ENCODE assay signal across 24 mouse cellular contexts in the genomic region with DNA sequence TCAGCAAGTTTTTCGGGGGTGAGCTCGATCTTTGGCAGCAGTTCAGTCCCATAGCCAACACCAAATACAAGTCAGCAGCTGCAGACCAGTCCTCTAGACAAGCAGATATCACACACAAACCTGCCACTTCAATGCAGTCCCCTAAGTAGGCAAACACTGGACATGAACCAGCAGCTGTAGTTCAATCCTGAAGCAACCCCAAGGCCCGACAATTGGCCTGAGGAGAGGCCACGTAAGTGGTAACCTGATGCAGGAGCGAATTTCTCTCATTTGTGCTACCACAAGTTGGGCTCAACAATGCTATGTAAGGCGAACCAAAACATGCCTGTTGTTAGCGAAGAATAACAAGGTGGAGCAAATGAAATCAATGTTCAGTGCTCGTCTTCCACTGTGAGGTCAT. TPM values are rescaled to one million over a fixed set of nuclear protein-coding genes. Genes with fewer than 3 reads are reported as not detected.
DNase-seq lines count a peak whose midpoint lies in the region; ATAC-seq and TF ChIP-seq lines count a peak whose summit lies in the region.
"Had no signal": no experiment of that assay in that cellular context is flagged by ENCODE, and none has a peak within 500 bp of the region (broad histone marks: within the 10 kb centered on the region; RNA-seq: fewer than 3 reads in every experiment).

No protein-coding gene starts in this region.

- TF ChIP-seq CTCF in CH12.LX (conservative IDR thresholded peaks at IDR 0.05 in 1 of 2, IDR thresholded peaks at IDR 0.05 in 1 of 2; ENCODE audit: low read depth in 2 of 2, low read length in 2 of 2), result no peak

- no peak overlapping the region for H3K27ac ChIP-seq in heart, embryonic 11.5 days (ENCODE audit: low read depth, low read length)
- no peak overlapping the region for H3K27ac ChIP-seq in midbrain, embryonic 11.5 days (ENCODE audit: low read depth, low read length)
- H3K27ac ChIP-seq in midbrain, embryonic 15.5 days, result no peak overlapping the region
- no peak overlapping the region for H3K27ac ChIP-seq in CH12.LX (ENCODE audit: insufficient read depth, low read depth)
- H3K27ac ChIP-seq: embryonic facial prominence, embryonic 13.5 days; embryonic facial prominence, embryonic 15.5 days; forebrain, embryonic 10.5 days; forebrain, embryonic 12.5 days had no signal

- no peaks in the 10 kb centered on the region for H3K4me1 ChIP-seq in heart, embryonic 11.5 days (ENCODE audit: control insufficient read depth, insufficient read depth, low read length)
- H3K4me1 ChIP-seq in midbrain, embryonic 11.5 days (ENCODE audit: control insufficient read depth, insufficient read depth, low read length), result no peaks in the 10 kb centered on the region
- H3K4me1 ChIP-seq in midbrain, embryonic 15.5 days, result no peaks in the 10 kb centered on the region
- no peaks in the 10 kb centered on the region for H3K4me1 ChIP-seq in CH12.LX (ENCODE audit: control insufficient read depth in 1 of 2, insufficient read depth in 2 of 2)
- H3K4me1 ChIP-seq: embryonic facial prominence, embryonic 15.5 days; forebrain, embryonic 10.5 days; forebrain, embryonic 12.5 days had no signal

- TF ChIP-seq POLR2A in CH12.LX (IDR thresholded peaks at IDR 0.05; ENCODE audit: low read depth, low read length), result no peak

- no peak overlapping the region for H3K9ac ChIP-seq in heart, embryonic 11.5 days (ENCODE audit: low read depth, low read length)
- H3K9ac ChIP-seq in midbrain, embryonic 11.5 days (ENCODE audit: low read length), result no peak overlapping the region
- H3K9ac ChIP-seq in midbrain, embryonic 15.5 days, result no peak overlapping the region
- H3K9ac ChIP-seq in CH12.LX (ENCODE audit: insufficient read depth, low read depth), result no peak overlapping the region
- H3K9ac ChIP-seq: embryonic facial prominence, embryonic 13.5 days; embryonic facial prominence, embryonic 15.5 days; forebrain, embryonic 12.5 days had no signal

- in situ Hi-C loops in CH12.LX (cut with MboI; ENCODE audit: low pct_ligation_motif_present, low pct_unique_long_range_greater_than_20kb, low sequenced_read_pairs), result no loop called here

- WGBS in heart, embryonic 11.5 days (ENCODE audit: insufficient replicate concordance), result 91% methylated on average over 8 of the region's 8 CpGs
- WGBS in midbrain, embryonic 11.5 days, result 90% methylated on average over 8 of the region's 8 CpGs
- WGBS in midbrain, embryonic 15.5 days, result 94% methylated on average over 8 of the region's 8 CpGs

- H3K27me3 ChIP-seq in heart, embryonic 11.5 days (ENCODE audit: control insufficient read depth, insufficient read depth, low read length), result no peaks in the 10 kb centered on the region
- H3K27me3 ChIP-seq in midbrain, embryonic 11.5 days (ENCODE audit: control insufficient read depth, insufficient read depth, low read length), result no peaks in the 10 kb centered on the region
- H3K27me3 ChIP-seq in midbrain, embryonic 15.5 days (replicated peaks), result no peaks in the 10 kb centered on the region
- H3K27me3 ChIP-seq in CH12.LX (replicated peaks), result no peaks in the 10 kb centered on the region
- H3K27me3 ChIP-seq: embryonic facial prominence, embryonic 13.5 days; embryonic facial prominence, embryonic 15.5 days; forebrain, embryonic 12.5 days had no signal

- no peak for TF ChIP-seq RAD21 in CH12.LX (IDR thresholded peaks at IDR 0.05; ENCODE audit: low read depth, low read length)

- H3K36me3 ChIP-seq in heart, embryonic 11.5 days (ENCODE audit: control insufficient read depth, insufficient read depth, low read length), result peaks cover 13% of the 10 kb centered on the region
- H3K36me3 ChIP-seq in midbrain, embryonic 11.5 days (ENCODE audit: control insufficient read depth, insufficient read depth, low read length), result peaks cover 3% of the 10 kb centered on the region; the same call in 1 of the 2 replicates
- peaks cover 11% of the 10 kb centered on the region; the same call in 1 of the 2 replicates for H3K36me3 ChIP-seq in midbrain, embryonic 15.5 days (replicated peaks)
- H3K36me3 ChIP-seq in CH12.LX (replicated peaks in 1 of 2; ENCODE audit: control insufficient read depth in 1 of 2, insufficient read depth in 1 of 2, low read length in 1 of 2), result peaks cover 22 to 46% of the 10 kb centered on the region in 2 experiments

- ATAC-seq in heart, embryonic 11.5 days (replicated peaks; ENCODE audit: insufficient number of reproducible peaks, low FRiP score, low TSS enrichment), result no peak
- no peak for ATAC-seq in midbrain, embryonic 11.5 days (ENCODE audit: low FRiP score)
- no peak for ATAC-seq in midbrain, embryonic 15.5 days (replicated peaks)
- ATAC-seq: CD4-positive, CD25-positive, alpha-beta regulatory T cell, adult 4 months; forebrain, embryonic 14.5 days; forebrain, embryonic 16.5 days had no signal

- TF ChIP-seq EP300 in CH12.LX (IDR thresholded peaks at IDR 0.05; ENCODE audit: low read length), result no peak

- no peaks in the 10 kb centered on the region for H3K9me3 ChIP-seq in heart, embryonic 11.5 days (replicated peaks; ENCODE audit: control insufficient read depth, low read length)
- H3K9me3 ChIP-seq in midbrain, embryonic 11.5 days (ENCODE audit: control insufficient read depth, low read length), result no peaks in the 10 kb centered on the region
- H3K9me3 ChIP-seq in midbrain, embryonic 15.5 days, result no peaks in the 10 kb centered on the region
- no peaks in the 10 kb centered on the region for H3K9me3 ChIP-seq in CH12.LX (replicated peaks; ENCODE audit: low read length)
- H3K9me3 ChIP-seq: embryonic facial prominence, embryonic 13.5 days; embryonic facial prominence, embryonic 15.5 days; forebrain, embryonic 10.5 days; forebrain, embryonic 12.5 days had no signal

- peak; percentile 62 for DNase-seq in heart, adult 11 months
- peak; percentile 28 for DNase-seq in midbrain, embryonic 11.5 days (ENCODE audit: low spot score, missing footprints)
- DNase-seq in CH12.LX (ENCODE audit: extremely low read depth), result no peak
- DNase-seq: adrenal gland, adult 2 months; adrenal gland, postnatal 10 days; adrenal gland, postnatal 25 days; B cell, adult 2 months; cerebellum, adult 11 months; cerebellum, adult 18-20 months; cerebellum, adult 8-10 months; cerebellum, adult 9-11 months; cerebellum, postnatal 14 days; cerebellum, postnatal 36 days; embryo, embryonic 11 days had no signal

- dilution Hi-C loops in CH12.LX (cut with MboI; ENCODE audit: extremely low pct_ligation_motif_present, extremely low pct_unique_long_range_greater_than_20kb, low sequenced_read_pairs), result no loop called here

- no peak overlapping the region for H3K4me2 ChIP-seq in heart, embryonic 11.5 days
- no peak overlapping the region for H3K4me2 ChIP-seq in midbrain, embryonic 11.5 days
- no peak overlapping the region for H3K4me2 ChIP-seq in midbrain, embryonic 15.5 days
- H3K4me2 ChIP-seq in CH12.LX (ENCODE audit: insufficient read depth, low read depth, poor library complexity, severe bottlenecking), result no peak overlapping the region
- H3K4me2 ChIP-seq: embryonic facial prominence, embryonic 13.5 days; embryonic facial prominence, embryonic 15.5 days; forebrain, embryonic 12.5 days had no signal

- no peaks in the 10 kb centered on the region for H3K79me2 ChIP-seq in CH12.LX (replicated peaks; ENCODE audit: control insufficient read depth, extremely low read depth, insufficient read depth, poor library complexity, severe bottlenecking)

- H3K4me3 ChIP-seq in heart, embryonic 11.5 days (ENCODE audit: low read depth, low read length), result no peak overlapping the region
- H3K4me3 ChIP-seq in midbrain, embryonic 11.5 days (ENCODE audit: low read depth, low read length), result no peak overlapping the region
- H3K4me3 ChIP-seq in midbrain, embryonic 15.5 days, result no peak overlapping the region
- H3K4me3 ChIP-seq in CH12.LX (replicated peaks in 1 of 3; ENCODE audit: low read depth in 2 of 3, low read length in 2 of 3, poor library complexity in 1 of 3), result no peak overlapping the region
- H3K4me3 ChIP-seq: embryonic facial prominence, embryonic 13.5 days; embryonic facial prominence, embryonic 15.5 days; erythroblast, embryonic 14.5 days; forebrain, embryonic 10.5 days; forebrain, embryonic 12.5 days had no signal

TF ChIP-seq in CH12.LX, 34 proteins besides CTCF, POLR2A, EP300 and RAD21:
- TF ChIP-seq POLR2AphosphoS2 (IDR thresholded peaks at IDR 0.05; ENCODE audit: low read depth, low read length), result peak; percentile 63; the same call in 1 of the 2 replicates
- TF ChIP-seq KAT2A (IDR thresholded peaks at IDR 0.05; ENCODE audit: insufficient replicate concordance, low read length), result no peak

RNA-seq across cellular contexts. Expression of a gene that starts 22.3 kb away (rescaled TPM):
- 6.8 and 6.9 TPM in 2 replicates for polyA plus RNA-seq in heart, embryonic 11.5 days (2014; fragmentation: Nextera tagmentation; extraction: Ambion mirVana)
- 6.7 and 7.9 TPM in 2 replicates for polyA plus RNA-seq in midbrain, embryonic 11.5 days (2014; fragmentation: Nextera tagmentation; extraction: Ambion mirVana)
- 4.1 and 5.5 TPM in 2 replicates for polyA plus RNA-seq in midbrain, embryonic 15.5 days (2015; fragmentation: Nextera tagmentation; extraction: Ambion mirVana)
- 1.6 and 1.9 TPM in 2 replicates for total RNA-seq in CH12.LX (2012; rRNA removed)
- total RNA-seq in CH12.LX (2014; rRNA removed), result 0.94 and 1.1 TPM in 2 replicates
- polyA plus RNA-seq in CH12.LX (2012; ENCODE audit: insufficient read length, low read depth), result 23.8 and 24.6 TPM in 2 replicates

RNA-seq across cellular contexts. Expression of a gene that starts 44.1 kb away (rescaled TPM):
- polyA plus RNA-seq in heart, embryonic 11.5 days (2014; fragmentation: Nextera tagmentation; extraction: Ambion mirVana), result 48.4 and 48.8 TPM in 2 replicates
- polyA plus RNA-seq in midbrain, embryonic 11.5 days (2014; fragmentation: Nextera tagmentation; extraction: Ambion mirVana), result 69.5 and 81.7 TPM in 2 replicates
- polyA plus RNA-seq in midbrain, embryonic 15.5 days (2015; fragmentation: Nextera tagmentation; extraction: Ambion mirVana), result 68.0 and 70.0 TPM in 2 replicates
- 73.0 and 73.1 TPM in 2 replicates for total RNA-seq in CH12.LX (2012; rRNA removed)
- total RNA-seq in CH12.LX (2014; rRNA removed), result 17.2 and 21.4 TPM in 2 replicates
- 109 and 117 TPM in 2 replicates for polyA plus RNA-seq in CH12.LX (2012; ENCODE audit: insufficient read length, low read depth)

RNA-seq across cellular contexts. Expression of a gene that starts 55.4 kb away (rescaled TPM):
- 34.6 and 35.2 TPM in 2 replicates for polyA plus RNA-seq in heart, embryonic 11.5 days (2014; fragmentation: Nextera tagmentation; extraction: Ambion mirVana)
- 53.1 and 56.4 TPM in 2 replicates for polyA plus RNA-seq in midbrain, embryonic 11.5 days (2014; fragmentation: Nextera tagmentation; extraction: Ambion mirVana)
- polyA plus RNA-seq in midbrain, embryonic 15.5 days (2015; fragmentation: Nextera tagmentation; extraction: Ambion mirVana), result 43.0 and 44.3 TPM in 2 replicates
- total RNA-seq in CH12.LX (2012; rRNA removed) (19.7 and 20.7 TPM in 2 replicates), CH12.LX (2014; rRNA removed) (13.5 and 16.3 TPM in 2 replicates)
- polyA plus RNA-seq in CH12.LX (2012; ENCODE audit: insufficient read length, low read depth), result 29.7 and 30.3 TPM in 2 replicates
